ENCODE assay signal across 10 mouse cellular contexts in the genomic region with DNA sequence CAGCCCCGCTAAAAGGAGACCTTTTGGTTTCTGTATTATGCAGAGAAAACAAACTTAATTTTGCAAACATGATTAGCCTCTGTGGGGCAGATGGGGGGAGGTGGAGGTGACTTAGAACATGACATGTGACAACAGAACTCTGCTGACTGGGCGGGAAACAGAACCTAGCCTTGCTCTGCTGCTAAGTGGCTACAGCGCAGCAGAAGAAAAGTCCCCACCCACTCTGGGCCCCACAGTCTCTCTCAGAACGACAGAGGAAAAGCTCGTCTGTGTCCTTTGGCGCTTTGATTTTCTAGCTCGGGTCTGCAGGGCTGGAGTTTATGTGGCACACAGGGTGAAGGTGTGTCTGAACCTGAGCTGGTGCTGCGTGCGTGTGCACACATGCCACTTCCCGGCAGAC. TPM values are rescaled to one million over a fixed set of nuclear protein-coding genes. Genes with fewer than 3 reads are reported as not detected.
DNase-seq lines count a peak whose midpoint lies in the region; ATAC-seq and TF ChIP-seq lines count a peak whose summit lies in the region.
"Had no signal": no experiment of that assay in that cellular context is flagged by ENCODE, and none has a peak within 500 bp of the region (broad histone marks: within the 10 kb centered on the region; RNA-seq: fewer than 3 reads in every experiment).

No protein-coding gene starts in this region.

- no peak for TF ChIP-seq RAD21 in CH12.LX (IDR thresholded peaks at IDR 0.05; ENCODE audit: low read depth, low read length)

- peak; percentile 52 for DNase-seq in kidney, adult 11 months
- DNase-seq in kidney, adult 9 months = no peak
- DNase-seq in CH12.LX (ENCODE audit: extremely low read depth) = peak; percentile 66
- DNase-seq in thymus, adult 2 months = peak; percentile 45
- DNase-seq in right cerebral cortex, adult 2 months (ENCODE audit: low spot score in 2 of 2) = no peak
- no peak for DNase-seq in layer of hippocampus, adult 9-11 months

- H3K9me3 ChIP-seq in CH12.LX (replicated peaks; ENCODE audit: low read length) = no peaks in the 10 kb centered on the region
- H3K9me3 ChIP-seq in intestine, embryonic 16.5 days (ENCODE audit: control insufficient read depth, low read length) = no peaks in the 10 kb centered on the region
- H3K9me3 ChIP-seq: forebrain, embryonic 13.5 days had no signal

- 0 out of 2 replicates have a peak overlapping the region, but pooled peaks have one; percentile 13 for H3K27ac ChIP-seq in CH12.LX (ENCODE audit: insufficient read depth, low read depth)
- H3K27ac ChIP-seq in intestine, embryonic 16.5 days (ENCODE audit: low read length) = peak overlapping the region; percentile 26
- no peak overlapping the region for H3K27ac ChIP-seq in thymus, adult 2 months (ENCODE audit: control insufficient read depth, insufficient read depth, low read length)
- H3K27ac ChIP-seq: forebrain, embryonic 13.5 days had no signal

- dilution Hi-C loops in CH12.LX (cut with MboI; ENCODE audit: extremely low pct_ligation_motif_present, extremely low pct_unique_long_range_greater_than_20kb, low sequenced_read_pairs) = no loop called here

- no peak for TF ChIP-seq CTCF in CH12.LX (conservative IDR thresholded peaks at IDR 0.05 in 1 of 2, IDR thresholded peaks at IDR 0.05 in 1 of 2; ENCODE audit: low read depth in 2 of 2, low read length in 2 of 2)
- TF ChIP-seq CTCF in thymus, adult 2 months (IDR thresholded peaks at IDR 0.05; ENCODE audit: borderline replicate concordance, control insufficient read depth, extremely low read depth, insufficient read depth, low read length, poor library complexity) = no peak

- no peaks in the 10 kb centered on the region for H3K27me3 ChIP-seq in CH12.LX (replicated peaks)
- no peaks in the 10 kb centered on the region for H3K27me3 ChIP-seq in intestine, embryonic 16.5 days (replicated peaks; ENCODE audit: control insufficient read depth, insufficient read depth, low read length)
- H3K27me3 ChIP-seq in thymus, adult 2 months (ENCODE audit: control insufficient read depth, insufficient read depth, low read length) = no peaks in the 10 kb centered on the region
- H3K27me3 ChIP-seq: forebrain, embryonic 13.5 days had no signal

- no peak for TF ChIP-seq POLR2A in CH12.LX (IDR thresholded peaks at IDR 0.05; ENCODE audit: low read depth, low read length)
- no peak for TF ChIP-seq POLR2A in thymus, adult 2 months (IDR thresholded peaks at IDR 0.05; ENCODE audit: control insufficient read depth, extremely low read depth, insufficient read depth, low read length, poor library complexity)

- no peaks in the 10 kb centered on the region for H3K79me2 ChIP-seq in CH12.LX (replicated peaks; ENCODE audit: control insufficient read depth, extremely low read depth, insufficient read depth, poor library complexity, severe bottlenecking)

- WGBS in intestine, embryonic 16.5 days = 32% methylated on average over 10 of the region's 10 CpGs
- 35% methylated on average over 10 of the region's 10 CpGs for WGBS in thymus, adult 2 months

- in situ Hi-C loops in CH12.LX (cut with MboI; ENCODE audit: low pct_ligation_motif_present, low pct_unique_long_range_greater_than_20kb, low sequenced_read_pairs) = no loop called here

- no peak for TF ChIP-seq EP300 in CH12.LX (IDR thresholded peaks at IDR 0.05; ENCODE audit: low read length)

- peak overlapping the region; percentile 12 for H3K4me2 ChIP-seq in CH12.LX (ENCODE audit: insufficient read depth, low read depth, poor library complexity, severe bottlenecking)
- H3K4me2 ChIP-seq in intestine, embryonic 16.5 days (ENCODE audit: low read depth, low read length) = no peak overlapping the region
- H3K4me2 ChIP-seq: forebrain, embryonic 13.5 days had no signal

- no peak overlapping the region for H3K9ac ChIP-seq in CH12.LX (ENCODE audit: insufficient read depth, low read depth)
- H3K9ac ChIP-seq in intestine, embryonic 16.5 days (ENCODE audit: low read depth, low read length) = peak overlapping the region; percentile 32; the same call in 1 of the 2 replicates

- no peak overlapping the region for H3K4me3 ChIP-seq in CH12.LX (replicated peaks in 1 of 3; ENCODE audit: low read depth in 2 of 3, low read length in 2 of 3, poor library complexity in 1 of 3)
- H3K4me3 ChIP-seq in intestine, embryonic 16.5 days (ENCODE audit: low read length) = no peak overlapping the region
- no peak overlapping the region for H3K4me3 ChIP-seq in thymus, adult 2 months (ENCODE audit: control insufficient read depth, insufficient read depth, low read length)
- H3K4me3 ChIP-seq: forebrain, embryonic 13.5 days; myocyte had no signal

- peak; percentile 54 for ATAC-seq in intestine, embryonic 16.5 days
- ATAC-seq: forebrain, embryonic 13.5 days had no signal

- H3K36me3 ChIP-seq in CH12.LX (replicated peaks in 1 of 2; ENCODE audit: control insufficient read depth in 1 of 2, insufficient read depth in 1 of 2, low read length in 1 of 2) = peaks cover 12 to 60% of the 10 kb centered on the region in 2 experiments
- H3K36me3 ChIP-seq in intestine, embryonic 16.5 days (ENCODE audit: control insufficient read depth, insufficient read depth, low read length) = no peaks in the 10 kb centered on the region
- H3K36me3 ChIP-seq in thymus, adult 2 months (ENCODE audit: control insufficient read depth, insufficient read depth, low read length) = no peaks in the 10 kb centered on the region

- H3K4me1 ChIP-seq in CH12.LX (ENCODE audit: control insufficient read depth in 1 of 2, insufficient read depth in 2 of 2) = peaks cover 25 to 71% of the 10 kb centered on the region in 2 experiments
- H3K4me1 ChIP-seq in intestine, embryonic 16.5 days (ENCODE audit: control insufficient read depth, insufficient read depth, low read length) = peaks cover 30% of the 10 kb centered on the region
- H3K4me1 ChIP-seq in thymus, adult 2 months (replicated peaks; ENCODE audit: control insufficient read depth, insufficient read depth, low read length) = peaks cover 47% of the 10 kb centered on the region

TF ChIP-seq in CH12.LX, 34 proteins besides CTCF, POLR2A, EP300 and RAD21:
- TF ChIP-seq E2F4 (IDR thresholded peaks at IDR 0.05; ENCODE audit: insufficient replicate concordance, low read depth, low read length) = peak; percentile 46; the same call in 1 of the 2 replicates
- peak; percentile 17; the same call in 1 of the 2 replicates for TF ChIP-seq ETS1 (conservative IDR thresholded peaks at IDR 0.05; ENCODE audit: low read depth, low read length)
- TF ChIP-seq TCF12 (IDR thresholded peaks at IDR 0.05; ENCODE audit: low read depth, low read length) = peak; percentile 9; the same call in 1 of the 2 replicates
- TF ChIP-seq POLR2AphosphoS2 (IDR thresholded peaks at IDR 0.05; ENCODE audit: low read depth, low read length) = no peak
- TF ChIP-seq MAFK (IDR thresholded peaks at IDR 0.05; ENCODE audit: insufficient replicate concordance, low read length) = peak; percentile 66; the same call in 1 of the 2 replicates
- TF ChIP-seq NRF1 (IDR thresholded peaks at IDR 0.05; ENCODE audit: low read depth, low read length) = no peak
- peak; percentile 41 for TF ChIP-seq BHLHE40 (IDR thresholded peaks at IDR 0.05; ENCODE audit: low read depth, low read length)
- no peak for TF ChIP-seq MEF2A (IDR thresholded peaks at IDR 0.05; ENCODE audit: borderline replicate concordance, low read depth, low read length)
- no peak for TF ChIP-seq JUND (conservative IDR thresholded peaks at IDR 0.05; ENCODE audit: low read depth, low read length)

RNA-seq across cellular contexts. Expression of a gene that starts 26.5 kb away (rescaled TPM):
- total RNA-seq in CH12.LX (2012; rRNA removed) (2.9 and 3.6 TPM in 2 replicates), CH12.LX (2014; rRNA removed) (1.3 and 1.8 TPM in 2 replicates)
- polyA plus RNA-seq in CH12.LX (2012; ENCODE audit: insufficient read length, low read depth) = 3.2 and 4.8 TPM in 2 replicates
- polyA plus RNA-seq in intestine, embryonic 16.5 days (2015; fragmentation: Nextera tagmentation; extraction: Ambion mirVana) = 1.6 and 1.7 TPM in 2 replicates
- polyA plus RNA-seq in thymus, adult 2 months (2012; rRNA removed) = 13.3 and 17.4 TPM in 2 replicates
- total RNA-seq: MEL had no signal

Comparison
In these comparisons a context has a peak if more than half of its experiments do, and no peak if none do; other contexts are left out.
1. DNase-seq: peak in kidney, adult 11 months (single experiment), CH12.LX (single experiment) and thymus, adult 2 months (single experiment); none in kidney, adult 9 months (single experiment), right cerebral cortex, adult 2 months (0 of 2) and layer of hippocampus, adult 9-11 months (single experiment).